Mouse (Mus musculus) frontal cortex, adult (tissue): ENCODE data around the gene Asap2.

ENCODE experiments used
- ATAC-seq: cut with Nextera tagmentation; 2 replicates; pipeline ENCODE4 v1.9.2; 2017; ENCODE audit warnings: mild to moderate bottlenecking, moderate library complexity, mixed read lengths; ENCODE audit not compliant: low TSS enrichment

The Asap2 gene

GRCm38 (mm10) chr12:21315923-21316868 is 325.9 kb downstream of the Asap2 start, which contains the start of gene Iah1:
TSS of gene Iah1 (plus strand) at chr12:21316389.
- peak; percentile 86 for ATAC-seq

GRCm38 (mm10) chr12:21316869-21317265 is 326.6 kb downstream of the Asap2 start:
- ATAC-seq, result no peak

DNA sequence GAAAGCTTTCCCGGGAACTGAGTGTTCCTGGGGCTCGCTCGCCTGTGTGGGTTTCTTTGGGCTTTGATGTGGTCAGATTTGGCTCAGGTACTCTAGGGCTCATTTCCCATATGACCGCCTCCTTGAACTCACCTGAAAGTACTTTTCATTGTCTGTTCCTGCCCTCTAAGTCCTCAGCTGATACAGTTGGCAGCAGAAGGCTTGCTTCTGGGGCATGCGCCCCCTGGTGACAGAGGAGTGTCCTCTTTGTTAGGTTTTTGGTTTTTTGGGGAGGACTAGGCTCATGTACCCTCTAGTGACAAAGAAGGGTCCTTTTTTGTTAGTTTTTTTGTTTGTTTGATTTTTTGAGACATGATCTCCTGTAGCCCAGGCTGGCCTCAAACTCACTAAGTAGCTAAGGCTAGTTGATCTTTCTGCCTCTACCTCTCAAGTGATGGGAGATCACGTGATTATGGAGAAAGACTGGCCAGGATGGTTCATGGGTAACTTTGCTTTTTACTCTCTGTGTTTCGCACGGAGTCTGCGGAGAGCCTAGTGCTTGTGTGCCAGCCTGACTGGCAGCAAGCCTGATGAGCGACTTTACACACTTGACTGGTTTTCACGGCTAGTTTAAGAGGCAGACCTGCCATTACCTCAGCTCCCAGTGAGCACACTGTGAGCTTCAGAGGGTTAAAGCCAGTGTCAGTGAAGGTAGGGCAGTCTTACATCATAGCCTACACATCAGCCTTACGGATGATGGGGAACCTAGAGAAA is 328.1 kb downstream of the Asap2 start:
- ATAC-seq, result no peak
